Mouse (Mus musculus): ENCODE data around the gene Ifit1. TPM values are rescaled to one million over a fixed set of nuclear protein-coding genes. Genes with fewer than 3 reads are reported as not detected.
"Not testable (repeated sequence)": the region's sequence is repeated elsewhere in the genome, so short reads cannot be mapped to it uniquely, and the experiment has no call there.

Ifit1 gene
- 0.11 TPM in 1 of 2 replicates, not detected in the other for polyA plus RNA-seq (2016; fragmentation: Nextera tagmentation; extraction: Ambion mirVana)

DNA sequence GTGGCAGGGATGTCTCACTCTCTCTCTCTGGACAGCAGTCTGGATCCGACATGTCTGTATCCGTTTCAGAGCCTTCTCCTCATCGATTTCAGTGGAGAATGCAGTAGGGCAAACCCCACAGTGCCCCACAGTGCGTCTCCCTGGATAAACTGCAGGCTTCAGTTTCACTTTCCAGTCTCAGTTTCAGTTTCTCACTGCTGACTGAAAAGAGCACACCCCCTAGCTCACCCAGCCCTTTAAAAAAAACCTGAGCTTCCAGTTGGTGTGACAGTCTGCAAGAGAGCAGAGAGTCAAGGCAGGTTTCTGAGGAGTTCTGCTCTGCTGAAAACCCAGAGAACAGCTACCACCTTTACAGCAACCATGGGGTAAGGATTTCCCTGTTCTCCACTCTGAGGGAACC is at the start of gene Ifit1, which contains the start of gene Ifit1bl2:
Gene Ifit1 (plus strand): TSS at position 249 of the 400 bp plus-strand sequence.
Gene Ifit1bl2 (minus strand): TSS at position 121 of the 400 bp plus-strand sequence.
- 65% methylated on average over 4 of the region's 4 CpGs for WGBS
- no peaks in the 10 kb centered on the region for H3K36me3 ChIP-seq (replicated peaks)
- no peak for DNase-seq (ENCODE audit: extremely low spot score, low spot score)

DNA sequence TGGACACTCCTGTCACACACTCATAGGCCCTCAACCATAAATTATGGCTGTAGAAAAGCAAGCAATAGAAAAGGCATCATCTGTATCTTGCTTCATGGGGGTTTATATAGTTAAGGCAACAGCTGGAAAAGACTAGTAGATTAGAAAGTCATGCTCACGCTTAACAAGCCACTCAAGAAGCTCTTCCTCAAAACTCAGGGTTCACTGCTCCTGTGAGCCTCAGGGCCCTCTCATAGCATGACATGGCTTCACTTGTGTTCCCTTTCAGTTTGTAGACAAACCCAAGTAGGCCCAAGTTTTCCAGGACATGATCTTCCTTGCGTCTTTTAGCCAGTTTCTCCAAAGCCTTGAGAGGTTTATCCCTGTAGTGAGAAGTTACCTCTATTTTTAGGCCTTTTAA is 47.2 kb upstream of the Ifit1 start:
- no peak for DNase-seq (ENCODE audit: extremely low spot score, low spot score)
- H3K9me3 ChIP-seq, result no peaks in the 10 kb centered on the region
- H3K4me3 ChIP-seq, result no peak overlapping the region
- H3K27me3 ChIP-seq (ENCODE audit: poor library complexity, severe bottlenecking), result no peaks in the 10 kb centered on the region
- 90% methylated on average over 2 of the region's 2 CpGs for WGBS
- H3K4me1 ChIP-seq, result no peaks in the 10 kb centered on the region
- no peak overlapping the region for H3K27ac ChIP-seq
- H3K36me3 ChIP-seq (replicated peaks), result no peaks in the 10 kb centered on the region

More for the DNA sequence above, at the start of gene Ifit1, which contains the start of gene Ifit1bl2:
- no peak within 1 kb of the TSS for H3K4me3 ChIP-seq
- no peaks in the 10 kb centered on the region for H3K27me3 ChIP-seq (ENCODE audit: poor library complexity, severe bottlenecking)
- H3K4me1 ChIP-seq, result no peaks in the 10 kb centered on the region
- H3K9me3 ChIP-seq, result no peaks in the 10 kb centered on the region
- no peak within 1 kb of the TSS for H3K27ac ChIP-seq

DNA sequence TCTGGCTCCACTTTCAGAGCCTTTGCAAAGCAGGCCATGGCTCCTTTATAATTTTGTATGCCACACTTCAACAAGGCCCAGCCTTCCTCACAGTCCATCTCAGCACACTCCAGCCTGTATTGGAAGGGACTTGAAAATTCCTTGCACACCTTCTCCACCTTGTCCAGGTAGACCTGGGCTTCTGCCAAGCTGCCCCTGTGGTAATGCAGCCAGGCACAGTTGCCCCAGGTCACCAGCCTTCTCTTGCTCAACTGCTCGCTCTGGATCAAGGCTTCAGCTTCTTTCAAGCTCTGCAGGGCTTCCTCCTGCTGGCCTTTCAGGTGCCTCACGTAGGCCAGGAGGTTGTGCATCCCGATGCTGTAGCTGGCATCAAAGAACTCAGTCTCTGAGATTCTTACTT is 46.1 kb upstream of the Ifit1 start:
- DNase-seq (ENCODE audit: extremely low spot score, low spot score), result not testable (repeated sequence)

DNA sequence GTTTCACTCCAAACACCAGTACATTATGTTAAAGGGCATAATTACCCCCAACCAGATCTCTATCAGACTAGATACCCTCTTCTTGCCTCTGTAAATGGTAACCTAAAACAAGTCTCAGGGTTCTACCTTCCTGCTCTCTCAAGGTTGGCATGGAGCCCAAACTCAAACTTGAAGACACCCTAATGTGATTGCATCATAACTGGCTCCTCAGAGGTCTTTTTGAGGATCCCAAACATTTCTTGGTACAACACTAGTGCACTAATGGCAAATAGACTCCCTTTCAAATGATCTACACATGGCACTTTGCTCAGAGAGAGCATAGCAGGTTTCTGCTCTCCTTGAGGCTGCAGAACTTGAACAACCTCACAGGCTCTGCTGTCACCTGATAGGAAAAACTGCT is 43.9 kb upstream of the Ifit1 start:
- H3K36me3 ChIP-seq (replicated peaks), result no peaks in the 10 kb centered on the region
- H3K4me1 ChIP-seq, result no peaks in the 10 kb centered on the region
- no peaks in the 10 kb centered on the region for H3K9me3 ChIP-seq
- H3K27me3 ChIP-seq (ENCODE audit: poor library complexity, severe bottlenecking), result no peaks in the 10 kb centered on the region
- no peak for DNase-seq (ENCODE audit: extremely low spot score, low spot score)
- H3K4me3 ChIP-seq, result no peak overlapping the region
- no peak overlapping the region for H3K27ac ChIP-seq

More for the DNA sequence above, 46.1 kb upstream of the Ifit1 start:
- H3K4me3 ChIP-seq; H3K4me1 ChIP-seq; H3K27ac ChIP-seq; H3K9me3 ChIP-seq; H3K27me3 ChIP-seq (ENCODE audit: poor library complexity, severe bottlenecking); H3K36me3 ChIP-seq (replicated peaks): not testable (repeated sequence)
- WGBS, result 82% methylated on average over 3 of the region's 3 CpGs

DNA sequence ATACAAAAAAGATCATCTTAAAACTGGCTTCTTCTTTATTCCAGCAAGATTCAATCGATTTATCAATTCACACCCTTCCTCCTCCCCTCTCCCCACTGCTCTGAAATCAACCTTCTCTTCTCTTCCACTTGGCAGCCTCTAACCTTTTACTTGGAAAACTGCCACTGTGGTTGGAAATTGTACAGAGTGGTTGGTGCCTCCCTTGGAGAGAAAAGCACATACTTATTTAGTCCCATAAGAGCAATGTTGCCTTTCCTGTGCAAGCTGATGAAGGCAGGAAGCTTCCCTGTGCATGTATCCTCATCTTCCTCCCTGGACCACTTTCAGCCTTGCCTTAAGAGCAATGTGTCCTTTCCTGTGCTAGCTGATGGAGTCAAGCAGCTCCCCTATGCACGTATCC is 42.3 kb upstream of the Ifit1 start:
- no peak overlapping the region for H3K4me3 ChIP-seq
- DNase-seq (ENCODE audit: extremely low spot score, low spot score), result no peak
- whole genome bisulfite sequencing, result 89% methylated on average over 2 of the region's 2 CpGs
- H3K27ac ChIP-seq, result no peak overlapping the region
- no peaks in the 10 kb centered on the region for H3K4me1 ChIP-seq
- no peaks in the 10 kb centered on the region for H3K27me3 ChIP-seq (ENCODE audit: poor library complexity, severe bottlenecking)
- no peaks in the 10 kb centered on the region for H3K36me3 ChIP-seq (replicated peaks)
- H3K9me3 ChIP-seq, result no peaks in the 10 kb centered on the region

DNA sequence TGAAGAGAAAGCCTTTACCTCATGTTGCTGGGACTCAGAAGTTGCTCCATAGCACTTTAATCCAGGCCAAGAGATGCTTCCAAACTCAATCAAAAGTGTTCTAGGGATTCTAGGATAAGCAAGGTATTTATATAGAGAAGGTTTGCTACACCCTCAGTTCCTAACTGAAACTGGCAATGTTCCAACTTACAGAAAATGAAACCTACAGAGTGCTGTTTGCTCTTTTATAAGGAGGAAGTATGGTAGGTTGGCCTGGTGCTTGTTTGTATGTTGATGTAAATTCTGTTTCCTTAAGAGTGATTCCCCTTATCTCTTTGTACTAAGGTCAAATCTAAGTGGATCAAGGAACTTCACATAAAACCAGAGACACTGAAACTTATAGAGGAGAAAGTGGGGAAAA is 41.4 kb upstream of the Ifit1 start:
- not testable (repeated sequence) for H3K4me3 ChIP-seq; H3K9me3 ChIP-seq; H3K4me1 ChIP-seq; H3K27me3 ChIP-seq (ENCODE audit: poor library complexity, severe bottlenecking); DNase-seq (ENCODE audit: extremely low spot score, low spot score); H3K36me3 ChIP-seq (replicated peaks); H3K27ac ChIP-seq

DNA sequence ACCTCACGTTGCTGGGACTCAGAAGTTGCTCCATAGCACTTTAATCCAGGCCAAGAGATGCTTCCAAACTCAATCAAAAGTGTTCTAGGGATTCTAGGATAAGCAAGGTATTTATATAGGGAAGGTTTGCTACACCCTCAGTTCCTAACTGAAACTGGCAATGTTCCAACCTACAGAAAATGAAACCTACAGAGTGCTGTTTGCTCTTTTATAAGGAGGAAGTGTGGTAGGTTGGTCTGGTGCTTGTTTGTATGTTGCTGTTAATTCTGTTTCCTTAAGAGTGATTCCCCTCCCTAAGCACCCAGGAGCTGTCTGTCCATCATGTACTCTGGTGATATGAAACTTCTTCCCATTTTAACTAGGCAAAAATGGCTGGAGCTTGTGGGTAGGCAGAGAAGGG is 38.8 kb upstream of the Ifit1 start, which contains the start of gene Ifit1bl1:
Gene Ifit1bl1 (minus strand): TSS at position 69 of the 400 bp plus-strand sequence.
- not testable (repeated sequence) for H3K4me1 ChIP-seq; H3K9me3 ChIP-seq; H3K36me3 ChIP-seq (replicated peaks); H3K27me3 ChIP-seq (ENCODE audit: poor library complexity, severe bottlenecking); DNase-seq (ENCODE audit: extremely low spot score, low spot score); H3K27ac ChIP-seq; H3K4me3 ChIP-seq
- 68% methylated on average over 1 of the region's 1 CpGs for WGBS

DNA sequence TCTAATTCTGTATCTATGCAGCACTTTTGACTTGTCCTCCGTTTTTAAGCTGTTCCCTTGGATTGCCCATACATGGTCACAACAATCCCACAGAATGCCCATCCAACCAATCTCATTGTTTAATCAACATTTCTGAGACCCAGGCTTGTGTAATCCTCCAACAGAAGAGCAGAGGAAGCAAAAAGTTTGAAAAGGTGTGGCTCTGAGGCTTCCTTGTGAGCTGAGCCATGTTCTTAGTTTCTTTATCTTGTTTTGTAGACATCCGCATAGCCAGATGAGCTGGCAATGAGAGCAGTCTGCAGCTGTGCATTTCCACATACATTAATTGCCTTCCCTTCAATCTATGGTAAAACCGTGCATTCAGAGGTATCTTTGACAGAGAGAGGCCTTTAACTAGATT is 35.2 kb upstream of the Ifit1 start:
- no peak overlapping the region for H3K27ac ChIP-seq
- DNase-seq (ENCODE audit: extremely low spot score, low spot score), result no peak
- H3K9me3 ChIP-seq, result no peaks in the 10 kb centered on the region
- WGBS, result 85% methylated on average over 3 of the region's 3 CpGs
- no peaks in the 10 kb centered on the region for H3K36me3 ChIP-seq (replicated peaks)
- no peaks in the 10 kb centered on the region for H3K4me1 ChIP-seq
- no peaks in the 10 kb centered on the region for H3K27me3 ChIP-seq (ENCODE audit: poor library complexity, severe bottlenecking)
- no peak overlapping the region for H3K4me3 ChIP-seq

DNA sequence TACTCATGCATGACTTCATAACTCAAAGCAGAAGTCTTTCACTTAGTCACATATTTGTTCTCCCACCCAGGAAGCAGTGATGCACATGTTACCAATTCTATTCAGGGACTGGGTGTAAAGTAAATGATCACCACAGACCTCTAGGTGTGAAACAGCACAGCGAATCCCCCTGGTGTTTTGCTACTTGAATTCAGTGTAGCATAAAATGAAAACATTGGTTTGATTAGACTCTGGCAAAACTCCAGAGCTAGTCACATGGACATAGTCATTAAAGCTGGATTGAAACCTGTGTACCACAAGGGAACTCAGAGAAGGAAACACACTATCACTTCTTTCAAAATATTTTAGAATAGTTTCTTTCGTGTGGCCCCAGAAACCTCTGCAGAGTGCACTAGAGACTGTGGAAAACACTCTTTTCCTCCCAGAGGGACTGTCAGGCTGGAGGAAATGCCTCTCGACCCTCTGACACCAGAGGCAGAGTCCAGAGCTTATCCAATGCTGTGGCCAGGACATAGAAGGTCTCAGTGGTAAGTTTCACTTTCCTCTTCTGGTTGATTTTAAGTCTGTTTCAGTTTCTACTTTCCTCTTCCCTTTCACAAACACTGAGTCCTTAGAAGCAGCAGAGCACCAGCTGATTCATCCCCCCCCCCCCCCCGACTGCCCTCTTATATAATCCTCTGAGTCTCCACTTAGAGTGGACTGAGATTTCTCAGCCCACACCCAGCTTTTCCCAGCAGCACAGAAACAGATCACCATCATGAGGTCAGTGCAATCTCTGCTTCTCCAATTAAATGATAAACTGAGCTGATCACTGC is 33.2 kb upstream of the Ifit1 start, which contains the start of gene Ifit3b:
Gene Ifit3b (plus strand): TSS at position 734 of the 815 bp plus-strand sequence.
- H3K27ac ChIP-seq; H3K27me3 ChIP-seq (ENCODE audit: poor library complexity, severe bottlenecking); DNase-seq (ENCODE audit: extremely low spot score, low spot score); H3K9me3 ChIP-seq; H3K36me3 ChIP-seq (replicated peaks); H3K4me3 ChIP-seq; H3K4me1 ChIP-seq: not testable (repeated sequence)
- 65% methylated on average over 4 of the region's 4 CpGs for WGBS

DNA sequence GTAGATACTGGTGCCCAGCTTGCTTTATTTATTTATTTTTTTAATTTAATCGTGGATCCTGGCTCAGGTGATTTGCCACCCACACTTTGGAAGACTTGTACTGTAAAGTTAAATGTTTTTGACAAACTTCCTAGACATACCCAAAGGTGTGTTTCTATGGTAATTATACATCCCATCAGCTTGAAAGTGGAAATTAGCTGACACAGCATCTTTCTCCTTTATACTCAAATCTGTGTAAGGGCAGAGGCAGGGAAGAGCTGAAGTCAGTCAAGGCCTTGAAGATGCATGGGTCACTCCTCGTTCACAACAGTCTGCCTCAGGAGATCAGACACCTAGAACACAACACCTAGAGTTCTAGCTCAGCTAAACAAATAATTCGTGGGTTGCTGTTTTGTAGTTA is 30.6 kb upstream of the Ifit1 start:
- not testable (repeated sequence) for H3K36me3 ChIP-seq (replicated peaks); DNase-seq (ENCODE audit: extremely low spot score, low spot score); H3K27ac ChIP-seq; H3K4me3 ChIP-seq; H3K27me3 ChIP-seq (ENCODE audit: poor library complexity, severe bottlenecking); H3K4me1 ChIP-seq; H3K9me3 ChIP-seq
- WGBS, result 83% methylated on average over 3 of the region's 3 CpGs

DNA sequence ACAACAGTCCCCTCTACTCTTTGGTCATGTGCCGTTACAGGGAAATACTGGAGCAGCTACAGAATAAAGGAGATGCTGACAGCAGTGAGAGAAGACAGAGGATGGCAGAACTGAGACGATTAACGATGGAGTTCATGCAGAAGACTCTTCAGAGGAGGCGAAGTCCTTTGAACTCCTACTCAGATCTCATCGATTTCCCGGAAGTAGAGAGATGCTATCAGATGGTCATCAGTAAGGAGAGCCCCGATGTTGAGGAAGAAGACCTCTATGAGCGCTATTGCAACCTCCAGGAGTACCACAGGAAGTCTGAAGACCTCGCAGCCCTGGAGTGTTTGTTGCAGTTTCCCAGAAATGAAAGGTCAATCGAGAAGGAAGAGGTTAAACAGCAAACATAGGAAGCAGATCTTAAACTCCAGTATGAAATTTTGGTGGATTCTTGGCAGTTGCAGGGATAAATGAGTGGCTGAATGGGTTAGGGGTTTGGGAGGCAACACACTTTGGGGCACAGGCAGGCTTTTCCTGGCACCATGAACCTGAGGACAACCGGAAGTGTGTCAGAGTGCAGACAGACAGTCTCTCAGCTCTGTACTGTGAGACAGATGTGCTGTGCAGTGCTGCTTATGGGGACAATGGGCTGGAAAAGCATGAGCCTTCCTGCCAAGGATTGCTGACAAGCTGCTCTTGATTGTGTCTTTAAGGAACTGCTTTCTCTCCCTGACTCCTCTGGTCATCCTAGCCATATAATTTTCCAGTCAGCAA is 28.2 kb upstream of the Ifit1 start:
- not testable (repeated sequence) for H3K36me3 ChIP-seq (replicated peaks); H3K9me3 ChIP-seq; H3K27me3 ChIP-seq (ENCODE audit: poor library complexity, severe bottlenecking); H3K27ac ChIP-seq; DNase-seq (ENCODE audit: extremely low spot score, low spot score); H3K4me3 ChIP-seq; H3K4me1 ChIP-seq
- 87% methylated on average over 5 of the region's 11 CpGs for WGBS

DNA sequence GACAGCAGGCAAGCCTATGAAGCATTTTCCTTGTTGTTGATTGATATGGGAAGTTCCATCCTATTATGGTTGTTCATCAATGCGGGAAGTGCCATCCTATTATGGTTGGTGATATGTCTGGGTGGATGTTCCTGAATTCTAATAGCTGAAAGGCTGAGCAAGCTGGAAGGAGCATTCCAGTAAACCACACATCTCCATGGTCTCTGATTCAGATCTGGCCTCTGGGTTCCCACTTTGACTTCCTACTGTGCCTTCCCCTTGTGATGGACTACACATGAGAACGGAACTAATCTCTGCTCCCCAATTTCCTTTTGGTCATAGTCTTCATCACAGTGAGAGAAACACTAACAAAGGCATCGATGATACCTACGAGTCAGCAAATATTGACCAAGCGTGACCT is 19.8 kb upstream of the Ifit1 start:
- Histone ChIP-seq H3K36me3 (replicated peaks) (no peaks in the 10 kb centered on the region), H3K4me1 (no peaks in the 10 kb centered on the region), H3K27me3 (ENCODE audit: poor library complexity, severe bottlenecking) (no peaks in the 10 kb centered on the region), H3K27ac (no peak overlapping the region), H3K9me3 (no peaks in the 10 kb centered on the region), H3K4me3 (no peak overlapping the region)
- no peak for DNase-seq (ENCODE audit: extremely low spot score, low spot score)
- 97% methylated on average over 5 of the region's 5 CpGs for WGBS

DNA sequence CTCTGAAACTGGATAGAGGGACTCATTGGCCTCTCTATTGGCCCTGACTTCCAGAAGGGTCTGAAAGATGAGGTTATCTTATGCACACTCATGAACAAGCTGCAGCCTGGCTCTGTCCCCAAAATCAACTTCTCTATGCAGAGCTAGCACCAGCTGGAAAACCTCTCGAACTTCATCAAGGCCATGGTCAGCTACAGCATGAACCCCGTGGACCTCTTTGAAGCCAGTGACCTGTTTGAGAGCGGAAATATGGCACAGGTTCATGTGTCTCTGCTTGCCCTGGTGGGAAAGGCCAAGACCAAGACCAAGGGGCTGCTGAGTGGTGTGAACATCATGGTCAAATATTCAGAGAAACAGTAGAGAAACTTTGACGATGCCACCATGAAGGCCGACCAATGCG is 16.9 kb upstream of the Ifit1 start:
- H3K27ac ChIP-seq, result no peak overlapping the region
- no peaks in the 10 kb centered on the region for H3K9me3 ChIP-seq
- no peak overlapping the region for H3K4me3 ChIP-seq
- H3K27me3 ChIP-seq (ENCODE audit: poor library complexity, severe bottlenecking), result no peaks in the 10 kb centered on the region
- H3K36me3 ChIP-seq (replicated peaks), result no peaks in the 10 kb centered on the region
- WGBS, result 98% methylated on average over 6 of the region's 6 CpGs
- H3K4me1 ChIP-seq, result no peaks in the 10 kb centered on the region
- DNase-seq (ENCODE audit: extremely low spot score, low spot score), result no peak
